Mouse (Mus musculus): Measurements from ENCODE around the gene Mapkapk2. TPM values are rescaled to one million over a fixed set of nuclear protein-coding genes. Genes with fewer than 3 reads are reported as not detected.
A peak's percentile ranks its signal among the peaks of the same experiment; 100 is the strongest.

Gene Mapkapk2
- polyA plus RNA-seq, 1 experiment from 2014 or later, result 69.5 TPM

GRCm38 (mm10) chr1:131134942-131135522 lies 37.4 kb upstream of the Mapkapk2 start:
- H3K9me3 ChIP-seq, result no peaks in the 10 kb centered on the region
- H3K9ac ChIP-seq (replicated peaks), result peak overlapping the region; percentile 43; the same call in 1 of the 2 replicates
- H3K27ac ChIP-seq (replicated peaks), result 0 out of 2 replicates have a peak overlapping the region, but pooled peaks have one; percentile 26
- peaks cover 18% of the 10 kb centered on the region for H3K36me3 ChIP-seq
- peak overlapping the region; percentile 32 for H3K4me2 ChIP-seq (replicated peaks)
- H3K4me1 ChIP-seq, result peaks cover 37% of the 10 kb centered on the region
- peak overlapping the region; percentile 7; the same call in 1 of the 2 replicates for H3K4me3 ChIP-seq
- 54% methylated on average over 8 of the region's 8 CpGs for WGBS
- H3K27me3 ChIP-seq, result peaks cover 3% of the 10 kb centered on the region; the same call in 1 of the 2 replicates
- ATAC-seq (ENCODE audit: low FRiP score, low read depth), result no peak

- Histone ChIP-seq H3K27ac (replicated peaks) (0 out of 2 replicates have a peak overlapping the region, but pooled peaks have one; percentile 26), H3K27me3 (peaks cover 2% of the 10 kb centered on the region; the same call in 1 of the 2 replicates), H3K9ac (replicated peaks) (no peak overlapping the region), H3K4me2 (replicated peaks) (peak overlapping the region; percentile 6; the same call in 1 of the 2 replicates), H3K4me3 (no peak overlapping the region; the same call in 1 of the 2 replicates), H3K36me3 (peaks cover 26% of the 10 kb centered on the region), H3K4me1 (peaks cover 37% of the 10 kb centered on the region), H3K9me3 (no peaks in the 10 kb centered on the region)
- no peak for ATAC-seq (ENCODE audit: low FRiP score, low read depth)
- WGBS, result 34% methylated on average over 6 of the region's 6 CpGs
These were observed 36.6 kb upstream of the Mapkapk2 start for GRCm38 (mm10) chr1:131134231-131134630.

- Histone ChIP-seq H3K4me1 (no peaks in the 10 kb centered on the region), H3K4me2 (replicated peaks) (no peak overlapping the region), H3K27me3 (no peaks in the 10 kb centered on the region), H3K27ac (replicated peaks) (no peak overlapping the region), H3K9me3 (no peaks in the 10 kb centered on the region), H3K4me3 (no peak overlapping the region), H3K9ac (replicated peaks) (no peak overlapping the region), H3K36me3 (peaks cover 47% of the 10 kb centered on the region)
- ATAC-seq (ENCODE audit: low FRiP score, low read depth), result no peak
- WGBS, result 81% methylated on average over 11 of the region's 11 CpGs
These were observed 28.5 kb upstream of the Mapkapk2 start for GRCm38 (mm10) chr1:131125987-131126744.

- H3K27me3 ChIP-seq, result 0 out of 2 replicates have a peak, but pooled peaks cover 4% of the 10 kb centered on the region
- WGBS, result 76% methylated on average over 10 of the region's 10 CpGs
- H3K9ac ChIP-seq (replicated peaks), result no peak overlapping the region
- no peak overlapping the region for H3K4me2 ChIP-seq (replicated peaks)
- no peaks in the 10 kb centered on the region for H3K4me1 ChIP-seq
- H3K9me3 ChIP-seq, result no peaks in the 10 kb centered on the region
- no peak overlapping the region for H3K27ac ChIP-seq (replicated peaks)
- ATAC-seq (ENCODE audit: low FRiP score, low read depth), result no peak
- no peak overlapping the region for H3K4me3 ChIP-seq
- peaks cover 23% of the 10 kb centered on the region for H3K36me3 ChIP-seq
These were observed 26.1 kb upstream of the Mapkapk2 start for GRCm38 (mm10) chr1:131123522-131124265.

GRCm38 (mm10) chr1:131121987-131122386 lies 24.4 kb upstream of the Mapkapk2 start:
- Histone ChIP-seq H3K4me2 (replicated peaks) (no peak overlapping the region), H3K9me3 (no peaks in the 10 kb centered on the region), H3K27ac (replicated peaks) (no peak overlapping the region), H3K27me3 (0 out of 2 replicates have a peak, but pooled peaks cover 4% of the 10 kb centered on the region), H3K9ac (replicated peaks) (no peak overlapping the region), H3K36me3 (peaks cover 6% of the 10 kb centered on the region), H3K4me1 (peaks cover 4% of the 10 kb centered on the region), H3K4me3 (no peak overlapping the region)
- 50% methylated on average over 3 of the region's 3 CpGs for WGBS
- no peak for ATAC-seq (ENCODE audit: low FRiP score, low read depth)

- H3K4me3 ChIP-seq, result no peak overlapping the region
- peaks cover 13% of the 10 kb centered on the region for H3K4me1 ChIP-seq
- no peak overlapping the region for H3K4me2 ChIP-seq (replicated peaks)
- H3K9ac ChIP-seq (replicated peaks), result no peak overlapping the region
- no peaks in the 10 kb centered on the region for H3K36me3 ChIP-seq
- H3K27me3 ChIP-seq, result 0 out of 2 replicates have a peak, but pooled peaks cover 10% of the 10 kb centered on the region
- H3K27ac ChIP-seq (replicated peaks), result no peak overlapping the region
- WGBS, result 84% methylated on average over 2 of the region's 2 CpGs
- ATAC-seq (ENCODE audit: low FRiP score, low read depth), result no peak
- H3K9me3 ChIP-seq, result no peaks in the 10 kb centered on the region
These were observed 21.4 kb upstream of the Mapkapk2 start for GRCm38 (mm10) chr1:131119026-131119425.

GRCm38 (mm10) chr1:131118530-131118929 lies 20.9 kb upstream of the Mapkapk2 start:
- Histone ChIP-seq H3K27me3 (0 out of 2 replicates have a peak, but pooled peaks cover 10% of the 10 kb centered on the region), H3K36me3 (no peaks in the 10 kb centered on the region), H3K9me3 (no peaks in the 10 kb centered on the region), H3K27ac (replicated peaks) (no peak overlapping the region), H3K4me3 (no peak overlapping the region), H3K4me1 (peaks cover 13% of the 10 kb centered on the region), H3K4me2 (replicated peaks) (no peak overlapping the region), H3K9ac (replicated peaks) (no peak overlapping the region)
- no peak for ATAC-seq (ENCODE audit: low FRiP score, low read depth)
- WGBS, result 77% methylated on average over 10 of the region's 10 CpGs

GRCm38 (mm10) chr1:131116430-131117011 lies 18.9 kb upstream of the Mapkapk2 start:
- Histone ChIP-seq H3K27ac (replicated peaks) (peak overlapping the region; percentile 84), H3K4me3 (no peak overlapping the region), H3K36me3 (no peaks in the 10 kb centered on the region), H3K4me2 (replicated peaks) (0 out of 2 replicates have a peak overlapping the region, but pooled peaks have one; percentile 11), H3K27me3 (0 out of 2 replicates have a peak, but pooled peaks cover 10% of the 10 kb centered on the region), H3K4me1 (peaks cover 13% of the 10 kb centered on the region), H3K9ac (replicated peaks) (no peak overlapping the region), H3K9me3 (no peaks in the 10 kb centered on the region)
- 46% methylated on average over 13 of the region's 13 CpGs for WGBS
- ATAC-seq (ENCODE audit: low FRiP score, low read depth), result peak; percentile 64

GRCm38 (mm10) chr1:131115932-131116331 lies 18.3 kb upstream of the Mapkapk2 start:
- no peak overlapping the region for H3K4me2 ChIP-seq (replicated peaks)
- H3K9me3 ChIP-seq, result no peaks in the 10 kb centered on the region
- no peak overlapping the region for H3K9ac ChIP-seq (replicated peaks)
- no peak overlapping the region for H3K4me3 ChIP-seq
- peaks cover 13% of the 10 kb centered on the region for H3K4me1 ChIP-seq
- no peak overlapping the region for H3K27ac ChIP-seq (replicated peaks)
- WGBS, result 20% methylated on average over 6 of the region's 6 CpGs
- H3K27me3 ChIP-seq, result 0 out of 2 replicates have a peak, but pooled peaks cover 10% of the 10 kb centered on the region
- ATAC-seq (ENCODE audit: low FRiP score, low read depth), result no peak
- H3K36me3 ChIP-seq, result no peaks in the 10 kb centered on the region

- ATAC-seq (ENCODE audit: low FRiP score, low read depth), result no peak
- Histone ChIP-seq H3K27me3 (0 out of 2 replicates have a peak, but pooled peaks cover 7% of the 10 kb centered on the region), H3K27ac (replicated peaks) (no peak overlapping the region), H3K4me1 (peaks cover 13% of the 10 kb centered on the region), H3K9ac (replicated peaks) (no peak overlapping the region), H3K4me3 (no peak overlapping the region), H3K36me3 (no peaks in the 10 kb centered on the region), H3K4me2 (replicated peaks) (no peak overlapping the region), H3K9me3 (no peaks in the 10 kb centered on the region)
- 50% methylated on average over 6 of the region's 6 CpGs for WGBS
These were observed 14.9 kb upstream of the Mapkapk2 start for GRCm38 (mm10) chr1:131112576-131112975.

- Histone ChIP-seq H3K9ac (replicated peaks) (no peak overlapping the region), H3K27me3 (0 out of 2 replicates have a peak, but pooled peaks cover 7% of the 10 kb centered on the region), H3K36me3 (no peaks in the 10 kb centered on the region), H3K4me3 (no peak overlapping the region), H3K4me1 (0 out of 2 replicates have a peak, but pooled peaks cover 2% of the 10 kb centered on the region), H3K9me3 (no peaks in the 10 kb centered on the region), H3K4me2 (replicated peaks) (no peak overlapping the region), H3K27ac (replicated peaks) (no peak overlapping the region)
- WGBS, result 87% methylated on average over 12 of the region's 12 CpGs
- no peak for ATAC-seq (ENCODE audit: low FRiP score, low read depth)
These were observed 13.0 kb upstream of the Mapkapk2 start for GRCm38 (mm10) chr1:131110525-131111106.

Data from midbrain, embryonic 12.5 days (tissue).